Mouse (Mus musculus) G1E (cell line): ENCODE measurements at regions not wholly inside any gene's neighbourhood (a gene's known extent, or its start where the extent isn't known, plus 50 kb on each side); places are given as distances from the start of the nearest gene placed in this dataset.

Source experiments
- ATAC-seq: 2 replicates; pipeline ENCODE4 v1.8.0; 2016; ENCODE audit warnings: mild to moderate bottlenecking; ENCODE audit not compliant: insufficient number of reproducible peaks, poor library complexity, low FRiP score, severe bottlenecking; ENCODE audit errors: extremely low read depth
- DNase-seq: peaks from one replicate; pipeline ENCODE4 v3.0.0; 2012; ENCODE audit warnings: low spot score
- H3K27me3 ChIP-seq: 2 replicates; pipeline ENCODE4 v1.6.1; 2012; ENCODE audit warnings: mild to moderate bottlenecking, low read length, inconsistent platforms; ENCODE audit not compliant: insufficient read depth
- H3K36me3 ChIP-seq: replicated peaks from 2 replicates; pipeline ENCODE3; 2012; ENCODE audit warnings: mild to moderate bottlenecking, inconsistent platforms
- H3K4me1 ChIP-seq: 2 replicates; pipeline ENCODE4 v1.6.1; 2012; ENCODE audit warnings: low read depth, low read length, inconsistent platforms, mixed read lengths; ENCODE audit not compliant: insufficient read depth
- H3K4me3 ChIP-seq: 2 replicates; pipeline ENCODE4 v1.5.1; 2012; ENCODE audit warnings: low read depth, mild to moderate bottlenecking, inconsistent platforms, low read length, moderate library complexity, mixed read lengths
- H3K9me3 ChIP-seq: replicated peaks from 2 replicates; pipeline ENCODE4 v1.6.1; 2012; ENCODE audit warnings: inconsistent platforms
- CTCF ChIP-seq: IDR thresholded peaks from 2 replicates; pipeline ENCODE4 v1.5.1; 2012; ENCODE audit warnings: low read depth, low read length, inconsistent platforms, mixed read lengths
- GATA1 ChIP-seq: IDR thresholded peaks from 2 replicates; pipeline ENCODE4 v1.6.1; 2012; ENCODE audit warnings: borderline replicate concordance, low read length, inconsistent platforms, mixed read lengths
- GATA2 ChIP-seq: IDR thresholded peaks from 2 replicates; pipeline ENCODE4 v1.6.1; 2012; ENCODE audit warnings: low read depth, low read length, inconsistent platforms, borderline replicate concordance
- POLR2AphosphoS5 ChIP-seq: IDR thresholded peaks from 2 replicates; pipeline ENCODE4 v1.6.1; 2012; ENCODE audit warnings: low read depth, low read length, inconsistent platforms; ENCODE audit not compliant: insufficient replicate concordance
- TAL1 ChIP-seq: conservative IDR thresholded peaks from 2 replicates; pipeline ENCODE4 v1.6.1; 2012; ENCODE audit warnings: low read depth, low read length, inconsistent platforms, mixed read lengths

GRCm38 (mm10) chr13:37675718-37676117 lies 102.5 kb upstream of the Rreb1 start:
- Histone ChIP-seq H3K27me3 (peaks cover 29% of the 10 kb centered on the region), H3K36me3 (no peaks in the 10 kb centered on the region), H3K4me1 (peaks cover 10% of the 10 kb centered on the region), H3K9me3 (no peaks in the 10 kb centered on the region), H3K4me3 (no peak overlapping the region)
- DNase-seq (no peak), ATAC-seq (peak; percentile 60)
- TF ChIP-seq POLR2AphosphoS5, result no peak

- no peak for TF ChIP-seq GATA2
- no peak for TF ChIP-seq POLR2AphosphoS5
- no peak for TF ChIP-seq CTCF
- Histone ChIP-seq H3K27me3 (peaks cover 28% of the 10 kb centered on the region), H3K9me3 (no peaks in the 10 kb centered on the region), H3K4me1 (peaks cover 10% of the 10 kb centered on the region), H3K4me3 (no peak overlapping the region), H3K36me3 (no peaks in the 10 kb centered on the region)
- no peak for ATAC-seq
- no peak for DNase-seq
Observed at GRCm38 (mm10) chr13:37676912-37677311, 101.3 kb upstream of the Rreb1 start.

- TF ChIP-seq CTCF (no peak), POLR2AphosphoS5 (no peak)
- no peak for ATAC-seq
- H3K4me3 ChIP-seq, result no peak overlapping the region
- H3K27me3 ChIP-seq, result peaks cover 36% of the 10 kb centered on the region
- no peaks in the 10 kb centered on the region for H3K9me3 ChIP-seq
- H3K4me1 ChIP-seq, result peaks cover 10% of the 10 kb centered on the region
- H3K36me3 ChIP-seq, result no peaks in the 10 kb centered on the region
- no peak for DNase-seq
Observed at GRCm38 (mm10) chr13:37678251-37678650, 99.9 kb upstream of the Rreb1 start.

- Histone ChIP-seq H3K27me3 (peaks cover 39% of the 10 kb centered on the region), H3K36me3 (no peaks in the 10 kb centered on the region), H3K9me3 (no peaks in the 10 kb centered on the region), H3K4me1 (peaks cover 10% of the 10 kb centered on the region), H3K4me3 (no peak overlapping the region)
- ATAC-seq (no peak), DNase-seq (no peak)
- no peak for TF ChIP-seq CTCF
- TF ChIP-seq POLR2AphosphoS5, result no peak
- TF ChIP-seq GATA2, result no peak
- no peak for TF ChIP-seq GATA1
- no peak for TF ChIP-seq TAL1
Observed at GRCm38 (mm10) chr13:37678772-37679171, 99.4 kb upstream of the Rreb1 start.

GRCm38 (mm10) chr13:37680837-37681619 lies 97.2 kb upstream of the Rreb1 start:
- H3K4me1 ChIP-seq, result no peaks in the 10 kb centered on the region
- no peak for TF ChIP-seq POLR2AphosphoS5
- no peak for TF ChIP-seq GATA2
- TF ChIP-seq GATA1, result no peak
- no peak for TF ChIP-seq CTCF
- TF ChIP-seq TAL1, result no peak
- H3K9me3 ChIP-seq, result no peaks in the 10 kb centered on the region
- DNase-seq (no peak), ATAC-seq (no peak)
- H3K27me3 ChIP-seq, result peaks cover 41% of the 10 kb centered on the region
- no peak overlapping the region for H3K4me3 ChIP-seq
- no peaks in the 10 kb centered on the region for H3K36me3 ChIP-seq

GRCm38 (mm10) chr13:37683045-37683679 lies 95.0 kb upstream of the Rreb1 start:
- DNase-seq (no peak), ATAC-seq (no peak)
- no peak for TF ChIP-seq GATA1
- TF ChIP-seq CTCF, result no peak
- TF ChIP-seq GATA2, result no peak
- no peak for TF ChIP-seq TAL1
- TF ChIP-seq POLR2AphosphoS5, result no peak
- Histone ChIP-seq H3K9me3 (no peaks in the 10 kb centered on the region), H3K4me1 (no peaks in the 10 kb centered on the region), H3K36me3 (no peaks in the 10 kb centered on the region), H3K4me3 (no peak overlapping the region), H3K27me3 (peaks cover 36% of the 10 kb centered on the region)
